Comparison of ENCODE assay signal across 8 mouse cellular contexts in the genomic region with DNA sequence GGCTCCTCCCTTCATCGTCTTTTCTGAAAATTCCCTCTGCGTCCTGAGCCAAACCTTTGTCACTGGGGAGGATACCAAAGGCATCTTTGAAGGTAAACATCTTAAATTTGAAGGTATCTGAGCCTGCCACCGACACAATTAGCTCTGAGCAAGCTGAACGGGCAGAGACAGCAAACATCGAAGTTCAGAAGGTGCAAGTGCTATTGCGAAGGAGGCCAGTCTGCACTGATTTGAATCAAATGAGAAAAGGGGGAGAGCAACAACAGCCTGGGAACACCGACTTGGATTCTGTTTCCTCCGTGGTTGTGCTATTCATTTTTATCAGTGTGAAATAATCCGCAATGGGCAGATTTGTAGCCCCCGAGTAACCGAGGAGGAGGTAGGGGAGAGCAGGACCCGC.
DNase-seq lines count a peak whose midpoint lies in the region; ATAC-seq and TF ChIP-seq lines count a peak whose summit lies in the region.

No protein-coding gene starts in this region.

- H3K4me1 ChIP-seq in heart, embryonic 15.5 days (replicated peaks), result peaks cover 18% of the 10 kb centered on the region
- H3K4me1 ChIP-seq in E14TG2a.4 (replicated peaks; ENCODE audit: low read depth, low read length), result peaks cover 30% of the 10 kb centered on the region
- peaks cover 34% of the 10 kb centered on the region for H3K4me1 ChIP-seq in forebrain, embryonic 11.5 days (replicated peaks; ENCODE audit: control insufficient read depth, insufficient read depth, low read length)
- peaks cover 63% of the 10 kb centered on the region for H3K4me1 ChIP-seq in limb, embryonic 13.5 days

- TF ChIP-seq CTCF in E14TG2a.4 (conservative IDR thresholded peaks at IDR 0.05; ENCODE audit: low read length), result no peak

- WGBS in heart, embryonic 15.5 days, result 65% methylated on average over 12 of the region's 12 CpGs
- WGBS in forebrain, embryonic 11.5 days, result 44% methylated on average over 12 of the region's 12 CpGs
- WGBS in limb, embryonic 13.5 days, result 75% methylated on average over 12 of the region's 12 CpGs

- no peak overlapping the region for H3K9ac ChIP-seq in heart, embryonic 15.5 days
- peak overlapping the region; percentile 40 for H3K9ac ChIP-seq in forebrain, embryonic 11.5 days (ENCODE audit: low read length)
- no peak overlapping the region for H3K9ac ChIP-seq in limb, embryonic 13.5 days

- 0 out of 2 replicates have a peak overlapping the region, but pooled peaks have one; percentile 1 for H3K27ac ChIP-seq in heart, embryonic 15.5 days
- H3K27ac ChIP-seq in forebrain, embryonic 11.5 days (ENCODE audit: low read depth, low read length), result peak overlapping the region; percentile 95
- no peak overlapping the region for H3K27ac ChIP-seq in limb, embryonic 13.5 days

- H3K36me3 ChIP-seq in heart, embryonic 15.5 days, result no peaks in the 10 kb centered on the region
- no peaks in the 10 kb centered on the region for H3K36me3 ChIP-seq in E14TG2a.4 (ENCODE audit: insufficient read depth, low read length)
- no peaks in the 10 kb centered on the region for H3K36me3 ChIP-seq in forebrain, embryonic 11.5 days (ENCODE audit: control insufficient read depth, insufficient read depth, low read length)
- no peaks in the 10 kb centered on the region for H3K36me3 ChIP-seq in limb, embryonic 13.5 days

- DNase-seq in heart, adult 9 months (ENCODE audit: low spot score in 2 of 2), result no peak
- DNase-seq in forebrain, embryonic 11.5 days (ENCODE audit: low spot score), result no peak
- no peak for DNase-seq in urinary bladder, adult 18-20 months (ENCODE audit: low spot score in 2 of 2)
- DNase-seq in right cerebral cortex, adult 18-20 months, result no peak

- H3K4me2 ChIP-seq in heart, embryonic 15.5 days, result peak overlapping the region; percentile 57
- H3K4me2 ChIP-seq in forebrain, embryonic 11.5 days (ENCODE audit: low read depth, low read length, severe bottlenecking), result peak overlapping the region; percentile 51
- H3K4me2 ChIP-seq in limb, embryonic 13.5 days (replicated peaks), result 0 out of 2 replicates have a peak overlapping the region, but pooled peaks have one; percentile 65

- H3K9me3 ChIP-seq in heart, embryonic 15.5 days (replicated peaks), result no peaks in the 10 kb centered on the region
- no peaks in the 10 kb centered on the region for H3K9me3 ChIP-seq in E14TG2a.4 (ENCODE audit: low read length)
- H3K9me3 ChIP-seq in forebrain, embryonic 11.5 days (ENCODE audit: control insufficient read depth, low read length), result no peaks in the 10 kb centered on the region
- H3K9me3 ChIP-seq in limb, embryonic 13.5 days, result no peaks in the 10 kb centered on the region

- ATAC-seq in heart, embryonic 15.5 days (replicated peaks; ENCODE audit: insufficient number of reproducible peaks, insufficient read depth, low FRiP score, low read depth), result no peak
- ATAC-seq in forebrain, embryonic 11.5 days (replicated peaks; ENCODE audit: low FRiP score), result no peak
- no peak for ATAC-seq in limb, embryonic 13.5 days (ENCODE audit: low FRiP score, low read depth)
- no peak for ATAC-seq in CD4-positive, CD25-positive, alpha-beta regulatory T cell, adult 4 months

- H3K4me3 ChIP-seq in heart, embryonic 15.5 days, result no peak overlapping the region
- H3K4me3 ChIP-seq in E14TG2a.4 (replicated peaks; ENCODE audit: low read length), result peak overlapping the region; percentile 37
- H3K4me3 ChIP-seq in forebrain, embryonic 11.5 days (ENCODE audit: low read depth, low read length), result peak overlapping the region; percentile 19
- no peak overlapping the region for H3K4me3 ChIP-seq in limb, embryonic 13.5 days

- H3K27me3 ChIP-seq in heart, embryonic 15.5 days, result no peaks in the 10 kb centered on the region
- H3K27me3 ChIP-seq in E14TG2a.4 (ENCODE audit: insufficient read depth, low read length), result peaks cover 9% of the 10 kb centered on the region
- H3K27me3 ChIP-seq in forebrain, embryonic 11.5 days (ENCODE audit: control insufficient read depth, insufficient read depth, low read length), result no peaks in the 10 kb centered on the region
- no peaks in the 10 kb centered on the region for H3K27me3 ChIP-seq in limb, embryonic 13.5 days

Comparison
In these comparisons a context has a peak if more than half of its experiments do, and no peak if none do; other contexts are left out.
1. H3K4me3 ChIP-seq: peak in E14TG2a.4 (single experiment) and forebrain, embryonic 11.5 days (single experiment); none in heart, embryonic 15.5 days (single experiment) and limb, embryonic 13.5 days (single experiment).
2. Peak in every context shown above with its lines, with median percentiles within 50 percentile points of each other: H3K4me2 ChIP-seq.